Mouse (Mus musculus) gastrocnemius, postnatal 4 days (tissue): ENCODE results near the gene Pik3c2a. TPM values are rescaled to one million over a fixed set of nuclear protein-coding genes. Genes with fewer than 3 reads are reported as not detected.

Experiments used
- DNase-seq, 2 experiments: peaks; one replicate each; pipeline ENCODE4 v3.0.0; 2021 to 2022; ENCODE audit warnings: low spot score in 2 of 2, mixed read lengths in 2 of 2
- long read RNA-seq, 2 experiments: library from polyadenylated mRNA; stranded (forward); transcript quantifications; one replicate each; pipeline ENCODE4 v2.0.0; 2021
- total RNA-seq, 2 experiments: library from RNA; stranded (reverse); gene quantifications; 2 replicates each; pipeline ENCODE4 v1.2.3; 2021

The Pik3c2a gene
- 10 to 100 TPM; 18.3 to 20.3 TPM for total RNA-seq
- long read RNA-seq, experiment 1, full-length matches to known transcripts: 3 of 6 reads
- long read RNA-seq, experiment 1, partial matches to known transcripts: 1 of 6 reads
- long read RNA-seq, experiment 1, other reads (novel, unspliced or antisense): 2 of 6 reads
- long read RNA-seq, experiment 2, full-length matches to known transcripts: 2 of 6 reads
- long read RNA-seq, experiment 2, partial matches to known transcripts: 2 of 6 reads
- long read RNA-seq, experiment 2, other reads (novel, unspliced or antisense): 2 of 6 reads

DNA sequence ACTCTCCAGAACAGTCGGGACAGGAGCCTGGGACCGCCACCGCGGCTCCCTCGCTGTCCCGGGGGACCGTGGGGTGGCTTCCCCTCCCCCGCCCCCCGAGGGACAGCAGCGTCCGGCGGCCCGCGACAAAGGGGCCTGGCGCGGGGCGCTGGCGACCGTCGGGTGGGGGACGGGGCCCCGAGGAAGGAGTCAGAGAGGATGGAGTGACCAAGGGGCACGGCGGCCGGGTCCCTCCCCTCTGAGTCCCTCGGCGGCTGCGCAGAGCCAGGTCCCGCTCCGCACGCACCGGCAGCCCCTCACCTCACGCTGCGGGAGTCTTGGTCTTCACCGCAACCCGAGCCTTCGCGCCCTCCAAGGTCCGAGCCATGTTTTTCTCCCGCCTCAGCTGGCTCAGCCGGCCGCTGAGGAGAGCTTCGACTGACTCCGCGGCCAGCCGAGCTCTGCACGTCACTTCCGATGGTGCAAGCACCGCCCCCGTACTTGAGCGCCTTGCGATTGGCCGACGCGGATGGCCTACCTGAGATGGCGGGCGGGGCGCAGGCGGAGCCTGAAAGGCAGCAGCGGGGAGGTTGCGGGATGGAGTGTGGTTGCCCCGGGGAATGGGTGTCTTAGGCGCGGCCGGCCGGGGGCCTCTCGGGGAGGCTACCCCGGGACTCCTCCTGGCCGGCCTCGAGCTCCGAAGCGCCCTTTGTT, at the start of gene Pik3c2a:
Gene Pik3c2a (minus strand): TSS at position 446 of the 693 bp plus-strand sequence.
- DNase-seq: peak; percentile 87 to 93

DNA sequence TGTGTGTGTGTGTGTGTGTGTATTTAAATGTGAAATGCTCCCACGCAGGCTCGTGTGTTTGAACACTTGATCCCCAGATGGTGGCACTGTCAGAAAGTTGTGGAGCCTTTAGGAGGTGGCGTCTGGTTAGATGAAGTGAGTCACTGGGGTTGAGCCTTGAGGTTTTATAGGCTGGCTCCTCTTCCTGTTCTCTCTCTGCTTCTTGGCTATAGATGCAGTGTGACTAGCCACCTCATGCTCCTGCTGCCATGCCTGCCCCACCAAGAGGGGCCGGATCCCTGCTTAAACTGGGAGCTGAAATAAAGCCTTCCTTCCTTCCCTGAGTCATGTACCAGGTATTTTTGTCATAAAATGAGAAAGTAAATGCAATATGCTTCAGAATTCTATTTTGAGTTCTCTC, 47.9 kb upstream of the Pik3c2a start:
- no peak for DNase-seq

DNA sequence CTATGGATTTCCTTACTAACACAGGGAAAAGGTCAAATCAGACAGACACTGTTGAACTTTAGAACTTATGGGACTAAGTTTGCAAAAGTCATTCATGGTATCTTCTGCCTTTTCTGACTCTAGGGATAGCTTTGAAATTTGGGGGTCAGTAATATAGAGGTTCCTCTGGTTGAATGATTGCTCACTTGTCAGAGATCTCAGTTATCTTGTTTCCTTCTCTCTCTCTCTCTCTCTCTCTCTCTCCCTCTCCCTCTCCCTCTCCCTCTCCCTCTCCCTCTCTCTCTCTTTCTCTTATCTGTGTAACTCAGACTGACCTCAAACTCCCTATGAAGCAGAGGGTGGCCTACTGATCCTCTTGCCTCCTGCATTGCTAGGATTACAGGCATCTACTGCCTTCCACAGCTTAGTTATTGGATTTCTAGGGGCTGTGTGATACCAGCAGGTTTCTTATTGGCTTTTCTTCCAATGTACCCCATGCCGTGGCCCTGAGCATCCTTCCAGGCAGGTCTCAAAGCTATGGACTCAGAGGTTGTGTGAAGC, 41.9 kb upstream of the Pik3c2a start:
- DNase-seq: no peak

DNA sequence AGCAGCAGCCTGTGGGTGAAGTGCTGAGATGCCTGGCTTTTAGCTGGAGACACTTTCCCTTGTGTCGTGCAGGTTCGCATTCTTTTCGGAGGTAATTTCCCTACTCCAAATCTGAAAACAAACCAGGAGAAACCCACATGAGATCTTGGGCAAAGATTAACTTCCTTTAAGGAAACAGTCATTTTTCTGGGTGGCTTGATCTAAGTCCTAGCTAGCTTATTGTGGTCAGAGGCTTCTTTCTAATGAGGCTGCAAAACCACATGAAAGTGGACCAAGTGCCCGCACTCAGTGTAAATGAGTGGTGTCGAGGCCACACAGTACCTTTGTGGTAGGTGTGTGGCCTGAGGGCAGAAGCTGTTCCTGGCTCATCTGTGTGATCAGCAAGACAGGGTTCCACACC, 41.0 kb upstream of the Pik3c2a start:
- DNase-seq: no peak

DNA sequence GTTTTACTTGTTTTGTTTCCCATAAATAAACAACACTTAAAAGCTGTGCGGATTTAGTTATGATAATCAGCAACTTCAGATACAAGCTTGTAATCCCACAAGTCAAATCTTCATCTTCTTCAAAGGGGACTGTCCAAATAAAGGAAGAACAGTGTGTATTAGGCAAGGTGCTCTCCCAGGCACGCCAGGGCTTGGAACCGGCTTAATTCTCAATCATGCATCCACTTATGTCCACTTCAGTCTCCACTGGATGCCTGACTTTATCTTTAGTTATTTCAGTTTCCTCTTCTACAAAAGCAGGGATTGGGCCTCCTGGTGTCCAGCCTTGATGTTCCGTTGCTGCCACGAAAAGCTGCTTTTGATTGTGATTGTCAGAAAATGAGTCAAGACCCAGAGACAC, 40.5 kb upstream of the Pik3c2a start:
- DNase-seq: no peak

DNA sequence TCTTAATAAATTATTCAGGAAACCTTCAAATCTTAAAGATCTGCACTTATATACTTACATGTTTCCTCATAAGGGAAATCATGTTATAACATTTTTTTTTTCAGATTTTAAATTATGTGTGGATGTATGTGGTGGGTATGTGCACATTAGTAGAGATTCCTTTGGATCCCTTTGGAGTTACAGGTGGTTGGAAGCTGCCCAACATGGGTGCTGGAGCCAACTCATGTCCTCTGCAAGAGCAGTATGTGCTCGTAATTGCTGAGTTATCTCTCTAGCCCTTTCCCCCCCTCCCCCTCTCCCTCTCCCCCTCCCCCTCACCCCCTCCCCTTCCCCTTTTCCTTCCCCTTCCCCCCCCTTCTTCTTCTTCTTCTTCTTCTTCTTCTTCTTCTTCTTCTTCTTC, 39.9 kb upstream of the Pik3c2a start:
- no peak for DNase-seq

DNA sequence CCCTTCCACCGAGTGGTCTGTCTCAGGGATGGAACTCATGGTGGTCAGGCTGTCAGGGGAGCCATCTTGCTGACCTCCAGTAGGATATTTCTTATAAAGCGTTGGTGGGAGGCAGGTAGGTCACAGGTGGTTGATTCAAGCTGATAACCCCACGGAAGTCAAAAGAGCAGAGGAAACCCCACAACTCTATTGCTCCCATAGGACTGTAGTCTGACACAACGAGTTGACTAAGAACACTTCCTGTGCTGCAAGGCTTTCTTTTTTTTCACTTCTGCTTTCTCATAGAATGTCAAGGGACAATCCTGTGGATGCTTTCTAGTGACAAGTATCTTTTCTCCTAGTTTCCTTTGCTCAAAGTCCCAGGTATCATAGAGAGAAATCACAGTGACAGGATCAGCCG, 33.0 kb upstream of the Pik3c2a start:
- DNase-seq: no peak

DNA sequence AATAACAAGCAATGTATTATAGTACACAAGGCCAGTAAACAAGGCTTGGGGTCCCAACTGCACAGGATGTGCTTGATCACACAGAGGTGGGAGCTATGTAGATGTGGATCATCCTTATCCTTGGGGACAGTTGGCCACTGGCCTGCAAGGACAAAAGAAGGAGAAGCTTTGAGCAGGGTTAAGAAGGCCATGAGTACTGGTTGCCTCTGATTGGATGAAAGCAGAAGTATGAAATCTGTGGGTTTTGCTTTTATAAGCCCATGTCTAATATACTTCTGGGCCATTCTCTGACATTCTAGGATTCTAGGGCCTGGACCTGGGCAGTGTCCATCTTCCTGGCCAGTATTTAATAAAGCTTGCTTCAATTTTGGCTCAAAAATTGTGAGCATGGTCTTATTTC, 32.6 kb upstream of the Pik3c2a start:
- no peak for DNase-seq

DNA sequence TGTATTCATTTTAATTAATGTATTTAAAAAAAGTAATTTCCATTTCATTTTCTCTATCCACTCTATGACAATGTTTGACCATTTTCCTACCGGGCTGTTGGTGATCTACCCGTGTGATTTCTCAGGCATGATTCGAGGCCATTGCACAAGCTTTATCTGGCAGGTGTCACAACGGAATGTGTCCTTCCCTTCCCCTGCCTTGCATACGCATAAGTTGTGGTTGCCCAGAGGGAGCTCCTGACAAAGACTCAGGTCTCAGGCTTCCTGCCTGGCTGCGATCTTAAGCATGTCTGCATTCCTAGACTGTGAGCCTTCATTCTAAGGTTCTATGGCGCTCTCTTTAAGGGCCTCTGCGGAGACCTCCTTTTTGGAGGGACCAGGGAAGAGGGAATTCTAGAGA, 18.9 kb upstream of the Pik3c2a start:
- no peak for DNase-seq

DNA sequence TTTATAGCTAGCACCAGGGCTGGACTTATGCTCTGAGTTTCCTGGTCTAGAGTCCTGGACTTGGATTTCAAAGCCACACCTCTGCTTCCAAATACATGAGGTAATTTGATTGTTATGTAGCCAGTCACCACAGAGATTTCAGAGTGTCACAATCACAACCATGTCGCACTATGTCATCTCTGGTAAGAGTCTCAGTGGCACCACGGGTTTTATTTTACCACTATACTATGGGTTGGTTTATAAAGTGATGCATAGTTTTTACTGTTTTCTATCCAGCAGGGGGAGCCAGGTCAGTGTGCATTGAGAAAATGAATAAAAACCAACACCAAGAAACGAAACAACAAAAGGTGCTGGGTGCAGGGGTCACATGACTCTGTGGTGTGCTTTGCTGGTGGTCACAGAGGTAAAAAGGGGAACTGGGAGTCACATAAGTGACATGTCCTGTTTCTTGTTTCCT, 15.8 kb upstream of the Pik3c2a start:
- DNase-seq: no peak

DNA sequence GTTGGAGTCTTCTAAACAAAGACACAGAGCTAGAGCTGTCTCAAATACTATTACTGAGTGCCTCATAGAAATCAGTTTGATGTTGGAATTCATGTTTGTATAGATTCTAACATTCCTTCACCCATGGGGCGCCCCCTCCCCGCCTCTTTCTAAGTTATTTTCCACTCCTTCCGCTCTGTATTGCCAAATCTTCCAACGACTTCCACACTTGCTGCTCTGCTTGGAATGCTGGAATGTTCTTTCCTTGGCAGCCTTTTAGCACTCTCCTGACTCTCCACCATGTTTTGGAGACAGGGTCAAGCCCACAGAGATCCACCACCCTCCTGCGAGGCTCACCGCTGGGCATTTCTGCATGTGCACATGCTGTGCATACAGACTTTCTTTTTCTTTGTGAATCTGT, 14.1 kb upstream of the Pik3c2a start:
- DNase-seq: no peak

DNA sequence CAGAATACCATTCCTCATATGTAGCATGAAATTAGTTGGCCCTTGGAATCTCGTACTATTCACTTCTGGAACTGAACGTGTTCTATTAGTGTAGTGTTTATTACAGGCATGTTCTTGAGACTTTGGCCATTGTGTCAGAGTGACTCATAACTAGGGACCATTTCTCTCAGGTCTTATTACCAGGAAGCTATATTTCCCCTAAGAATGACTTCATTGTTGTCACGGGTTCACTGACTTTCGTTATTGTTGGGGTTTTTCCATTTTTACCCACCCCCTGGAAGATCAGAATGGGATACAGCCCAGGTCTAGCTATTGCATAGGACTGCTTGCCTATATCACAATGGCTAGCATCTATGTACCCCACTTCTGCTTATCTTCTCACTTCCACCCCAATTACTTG, 13.7 kb upstream of the Pik3c2a start:
- DNase-seq: no peak

DNA sequence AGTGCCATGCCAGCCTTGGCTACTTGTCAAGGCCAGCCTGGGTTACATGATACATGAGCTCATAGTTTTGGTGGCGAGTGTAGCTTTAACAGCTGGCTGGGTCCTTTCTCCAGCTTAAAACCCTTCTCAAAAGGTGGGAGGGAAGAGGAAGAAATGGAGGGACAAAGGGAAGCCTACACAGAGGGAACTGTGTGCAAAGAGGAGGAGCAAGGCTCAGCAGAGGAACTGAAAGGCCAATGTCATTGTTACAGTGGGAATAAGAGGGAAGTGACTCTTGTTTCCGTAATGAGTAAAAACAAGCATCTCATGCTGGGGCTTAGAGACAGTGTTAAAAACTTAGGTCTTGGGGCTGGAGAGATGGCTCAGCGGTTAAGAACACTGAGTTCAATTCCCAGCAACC, 3.4 kb upstream of the Pik3c2a start:
- DNase-seq: no peak

DNA sequence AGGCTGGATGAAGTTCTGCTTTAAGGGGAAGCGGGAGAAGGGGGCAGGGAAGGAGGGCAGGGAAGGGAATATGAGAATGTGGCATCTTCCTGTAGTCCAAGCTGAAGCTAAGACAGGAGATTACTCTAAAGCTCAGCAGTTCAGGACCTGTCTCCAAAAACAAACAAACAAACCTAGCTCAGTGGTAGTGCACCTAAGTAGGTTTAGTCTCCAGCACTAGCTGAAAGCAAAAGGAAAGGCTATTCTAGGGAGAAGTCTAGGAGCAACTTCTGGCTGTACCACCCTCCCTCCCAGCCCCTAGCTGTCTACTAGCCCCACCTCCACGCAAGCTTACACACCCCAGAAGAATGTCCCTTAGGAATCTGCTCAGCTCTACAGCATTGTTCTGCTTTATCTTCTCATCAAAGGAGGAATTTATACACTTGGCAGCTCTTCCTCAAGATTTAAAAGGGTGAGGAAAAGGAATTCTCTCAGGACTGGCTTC, 1.1 kb upstream of the Pik3c2a start:
- DNase-seq: no peak

DNA sequence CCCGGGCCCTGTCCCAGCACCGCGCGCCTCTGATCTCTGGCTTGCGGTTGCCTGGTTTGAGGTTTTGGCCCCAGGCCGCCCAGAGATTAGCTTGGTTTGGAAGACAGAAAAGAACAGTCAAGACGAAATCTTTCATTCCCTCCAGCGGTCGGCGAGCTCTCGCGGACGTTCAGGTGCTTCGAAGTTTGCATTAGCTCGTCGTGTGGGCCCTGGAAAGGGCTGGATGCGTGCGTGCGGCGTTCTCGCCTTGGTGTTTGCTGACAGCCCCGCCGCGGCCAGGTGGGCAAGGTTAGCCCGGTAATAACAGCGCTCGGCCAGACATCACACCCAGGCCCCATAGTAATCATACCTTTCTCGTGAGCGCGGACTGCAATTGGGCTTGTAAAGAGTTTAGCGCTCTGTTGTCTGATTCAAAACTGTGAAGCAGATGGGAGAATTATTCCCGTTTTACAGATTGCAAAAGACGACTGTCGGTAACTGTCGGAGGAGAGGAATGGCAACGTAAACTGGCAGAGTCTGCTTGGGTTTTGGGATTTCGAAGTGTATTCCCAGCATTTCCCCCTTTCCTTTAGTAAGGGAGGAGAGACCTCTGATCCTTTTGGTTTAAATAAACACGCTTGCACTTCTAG, 562 bp upstream of the Pik3c2a start:
- DNase-seq: no peak

DNA sequence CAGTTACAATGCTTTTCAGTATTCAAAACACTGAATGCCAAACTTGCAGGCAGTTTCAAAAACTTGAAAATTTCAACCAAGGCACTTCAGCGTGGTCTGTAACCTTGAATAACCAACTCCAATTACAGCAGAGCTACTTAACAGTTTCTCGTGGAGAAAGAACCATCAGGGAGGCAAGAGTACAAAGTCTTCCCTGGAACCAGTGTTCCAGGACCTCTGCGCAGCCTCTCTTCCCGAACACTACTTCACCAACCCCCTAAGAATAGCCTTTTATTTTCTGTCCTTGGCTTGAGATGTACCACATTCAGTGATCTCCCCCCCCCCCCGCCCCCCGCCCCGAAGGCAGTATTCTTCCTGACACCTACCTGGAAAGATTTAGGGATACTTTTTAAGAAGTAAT, 1.0 kb downstream of the Pik3c2a start:
- DNase-seq: no peak

DNA sequence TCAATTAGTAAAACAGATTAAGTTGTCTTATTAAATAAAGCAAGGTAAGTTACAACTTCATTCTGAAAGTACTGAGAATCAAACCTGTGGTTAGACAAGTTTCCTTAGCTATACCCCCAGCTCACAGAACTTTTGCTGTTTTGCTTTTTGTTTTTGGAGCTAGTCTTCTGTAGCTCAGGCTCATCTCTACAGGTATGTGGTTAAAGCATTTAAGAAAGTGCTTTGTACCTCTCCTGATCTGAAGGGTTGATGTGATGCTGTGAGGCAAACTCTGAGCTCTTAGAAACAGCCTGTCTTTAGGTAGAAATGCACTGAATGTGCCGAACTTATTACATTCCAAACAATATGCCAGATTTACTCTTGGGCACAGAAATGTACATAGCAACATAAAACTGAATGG, 1.9 kb downstream of the Pik3c2a start:
- DNase-seq: no peak

DNA sequence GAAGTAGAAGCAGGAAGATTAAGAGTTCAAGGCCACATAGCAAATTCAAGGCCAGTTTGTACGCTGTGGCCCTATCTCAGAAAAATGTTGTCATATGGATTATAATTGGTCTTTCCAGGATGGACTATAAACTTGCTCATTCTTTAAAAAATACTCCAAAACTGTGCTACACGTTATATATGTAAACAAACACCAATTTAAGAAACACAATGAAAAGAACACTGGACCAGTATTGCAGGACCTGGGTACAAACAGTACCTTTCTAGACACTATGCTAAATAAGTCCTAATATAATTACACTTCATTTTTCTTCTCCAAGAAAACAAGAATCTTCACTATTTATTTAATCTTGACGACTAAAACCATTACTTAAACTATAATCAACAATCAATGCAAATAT, 11.6 kb downstream of the Pik3c2a start:
- DNase-seq: no peak

DNA sequence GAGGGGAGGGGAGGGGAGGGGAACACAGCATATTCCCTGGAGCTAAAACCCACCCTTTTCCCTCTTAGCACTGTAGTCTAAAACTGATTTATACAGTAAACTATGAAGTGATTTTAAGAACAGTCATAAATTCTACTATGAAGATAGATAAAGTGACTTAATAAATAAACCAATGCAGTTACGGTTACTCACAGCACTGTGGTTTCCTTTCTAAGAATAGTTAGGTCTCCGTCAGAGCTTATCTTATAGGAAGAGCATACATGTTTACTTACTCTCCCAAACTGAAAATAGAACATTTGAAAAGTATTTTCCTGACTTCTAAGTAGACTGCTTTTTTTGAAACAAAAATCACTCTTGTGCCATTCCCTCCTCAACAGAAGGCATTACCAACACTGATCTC, 12.3 kb downstream of the Pik3c2a start:
- no peak for DNase-seq

DNA sequence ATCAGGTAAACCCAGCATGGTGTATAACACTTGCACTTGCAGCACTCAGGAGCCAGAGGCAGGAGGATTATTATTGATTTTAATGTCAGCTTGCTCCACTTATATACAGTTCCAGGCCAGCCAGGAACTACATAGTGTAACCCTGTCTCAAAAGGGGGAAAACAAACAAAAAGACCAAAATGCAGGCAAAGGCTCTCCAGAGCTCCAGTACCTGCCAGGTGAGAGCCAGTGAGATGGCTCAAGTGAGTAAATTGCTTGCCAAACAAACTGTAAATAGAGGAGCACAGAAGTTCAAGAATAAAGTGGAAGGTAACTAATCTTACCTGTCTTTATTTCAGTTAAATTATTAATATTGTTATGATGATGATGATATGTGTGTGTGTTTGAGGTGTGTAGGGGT, 16.0 kb downstream of the Pik3c2a start:
- no peak for DNase-seq

DNA sequence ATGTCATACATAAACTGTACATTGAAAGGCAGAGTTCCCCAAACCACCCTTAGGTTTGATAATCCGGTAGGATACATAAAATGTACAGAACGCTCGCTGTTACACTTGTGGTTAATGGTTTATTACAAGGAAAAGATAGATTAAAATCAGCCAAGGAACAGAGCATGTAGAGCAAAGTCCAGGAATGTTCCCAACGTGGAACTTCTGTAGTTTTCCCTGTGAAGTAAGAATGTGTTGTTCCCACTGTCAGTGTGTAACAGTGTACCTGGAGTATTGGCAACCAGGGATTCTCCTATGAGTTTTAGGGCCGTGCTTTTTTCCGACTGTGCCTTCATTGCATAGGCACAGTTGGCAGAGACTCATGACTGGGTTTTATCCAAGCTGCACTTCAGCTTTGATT, 17.5 kb downstream of the Pik3c2a start:
- DNase-seq: no peak

DNA sequence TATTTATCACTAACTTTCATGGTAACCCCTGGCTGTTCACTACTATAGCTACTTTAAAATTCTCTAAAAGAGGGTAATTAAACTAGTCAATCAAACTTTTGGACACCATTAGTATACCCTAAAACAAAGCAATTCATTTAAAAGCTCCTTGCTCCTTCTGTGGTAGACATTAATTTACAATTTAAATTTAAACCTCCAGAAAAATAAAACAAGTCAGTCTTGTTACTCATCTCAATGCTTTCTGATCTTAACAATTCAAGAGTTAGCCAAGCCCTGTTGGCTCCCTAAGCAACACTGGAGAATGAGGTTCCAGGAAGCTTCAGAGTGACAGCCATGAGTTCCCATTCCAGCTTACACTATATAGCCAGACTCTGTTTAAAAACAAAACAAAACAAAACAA, 22.2 kb downstream of the Pik3c2a start:
- no peak for DNase-seq
